Mouse (Mus musculus) gastrocnemius, postnatal 36 days (tissue): ENCODE results near the gene Frmd5. TPM values are rescaled to one million over a fixed set of nuclear protein-coding genes. Genes with fewer than 3 reads are reported as not detected.
A peak's percentile ranks its signal among the peaks of the same experiment; 100 is the strongest.
"Not testable (repeated sequence)": the region's sequence is repeated elsewhere in the genome, so short reads cannot be mapped to it uniquely, and the experiment has no call there.

Experiments
- DNase-seq, 2 experiments: peaks; one replicate each; pipeline ENCODE4 v3.0.0; 2022
- intact Hi-C: fragments of 180-260 bp; cut with DNase I; formaldehyde crosslinking; loops from one replicate; pipeline ENCODE4 v1.15.1; 2025
- total RNA-seq, 2 experiments: library from RNA; stranded (reverse); gene quantifications; 2 replicates each; pipeline ENCODE4 v1.2.3; 2021

Frmd5 gene
- total RNA-seq, 2 experiments from 2014 or later, result not detected

- DNase-seq, intact Hi-C loops: not testable (repeated sequence)
These were observed 293.7 kb downstream of the Frmd5 start for GRCm38 (mm10) chr2:121512991-121513765.

- intact Hi-C loops, result no loop called here
- DNase-seq, result no peak
These were observed 295.5 kb downstream of the Frmd5 start for GRCm38 (mm10) chr2:121511401-121511800.

DNA sequence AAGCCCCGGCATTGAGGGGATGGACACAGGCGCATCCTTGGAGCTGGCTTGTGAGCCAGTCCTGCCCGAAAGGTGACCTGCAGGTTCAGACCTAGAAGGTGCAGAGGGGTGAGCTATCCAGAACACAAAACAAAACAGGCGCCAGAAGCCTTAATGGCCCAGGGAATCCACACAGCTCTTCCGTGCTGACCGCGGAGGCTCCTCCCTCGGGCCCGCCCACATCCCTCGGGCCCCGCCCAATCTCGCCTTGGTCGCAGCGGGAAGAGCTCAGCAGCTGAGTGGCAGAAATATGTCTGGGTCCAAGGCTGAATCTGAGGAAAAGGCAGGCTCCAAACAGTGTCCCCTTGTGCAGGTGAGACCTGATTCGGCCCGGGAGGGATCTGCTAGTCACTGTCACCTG, 297.3 kb downstream of the Frmd5 start:
- intact Hi-C loops, result no loop called here
- peak; percentile 57 to 61 for DNase-seq

DNA sequence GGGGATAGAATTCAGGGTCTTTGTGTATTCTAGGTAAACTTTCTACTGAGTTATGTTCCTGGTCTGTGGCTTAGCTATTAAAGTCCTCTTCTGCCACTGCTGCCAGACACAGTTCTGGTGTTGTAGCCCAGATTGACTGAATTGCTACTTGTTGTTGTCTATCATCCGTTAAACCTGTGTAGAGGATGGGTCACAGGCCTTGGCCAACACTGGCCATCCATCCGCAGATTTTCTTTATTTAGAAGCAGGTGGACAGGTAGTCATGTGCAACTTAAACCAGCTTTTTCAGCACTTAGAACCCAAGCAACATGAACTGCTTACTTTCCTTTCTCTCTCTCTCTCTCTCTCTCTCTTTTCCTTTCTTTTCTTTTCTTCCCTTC, 298.9 kb downstream of the Frmd5 start:
- no peak for DNase-seq
- intact Hi-C loops, result no loop called here

- intact Hi-C loops, result no loop called here
- no peak for DNase-seq
These were observed 299.5 kb downstream of the Frmd5 start for GRCm38 (mm10) chr2:121507173-121507950.

DNA sequence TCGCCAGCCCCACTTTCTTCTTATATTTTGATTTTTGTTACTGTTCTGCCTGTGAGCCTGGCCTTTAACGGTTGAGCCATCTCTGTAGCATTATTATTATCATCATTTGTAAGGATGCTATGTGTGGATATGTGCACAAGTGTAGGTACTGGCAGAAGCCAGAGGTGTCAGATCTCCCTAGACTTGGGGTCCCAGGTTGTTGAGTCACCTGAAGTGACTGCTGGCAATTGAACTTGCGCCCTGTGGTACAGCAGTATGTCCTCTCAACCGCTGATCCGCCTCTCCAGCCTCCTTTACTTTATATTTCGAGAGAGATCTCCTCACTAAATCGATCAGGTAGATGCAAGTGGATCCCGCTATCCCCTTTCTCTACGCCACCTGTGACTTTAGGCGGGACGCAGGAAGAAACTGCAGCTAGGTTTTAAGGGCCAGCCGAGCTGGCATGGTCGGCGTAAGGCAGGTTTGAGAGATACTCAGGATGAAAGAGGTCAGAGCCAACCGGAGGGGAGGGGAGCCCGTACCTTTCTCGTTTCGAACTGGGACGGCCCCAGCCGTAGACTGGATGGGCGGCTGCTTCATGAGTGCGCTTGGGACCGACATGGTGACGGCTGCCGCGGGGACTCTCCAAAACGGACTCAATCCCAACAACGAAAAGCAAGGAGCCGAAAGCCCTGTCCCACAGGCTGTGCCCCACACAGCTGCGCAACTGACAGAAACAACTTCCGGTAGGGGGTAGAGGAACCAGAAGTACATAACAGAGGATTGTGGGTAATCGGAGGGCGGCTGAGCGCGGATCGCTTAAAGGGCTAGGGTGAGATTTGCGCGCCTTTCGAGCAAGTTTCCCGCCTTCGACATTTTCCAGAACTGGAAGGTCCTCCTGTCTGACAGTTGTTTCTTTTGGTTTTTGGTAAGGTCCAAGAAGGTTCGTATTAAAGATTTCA, 300.7 kb downstream of the Frmd5 start, which contains the start of the genes Mfap1a and Wdr76:
Mfap1a (minus strand) TSS at position 724 of the 941 bp plus-strand sequence.
Wdr76 (plus strand) TSS at position 782 of the 941 bp plus-strand sequence.
- intact Hi-C loops, result not testable (repeated sequence)
- peak; percentile 71 to 73 for DNase-seq

DNA sequence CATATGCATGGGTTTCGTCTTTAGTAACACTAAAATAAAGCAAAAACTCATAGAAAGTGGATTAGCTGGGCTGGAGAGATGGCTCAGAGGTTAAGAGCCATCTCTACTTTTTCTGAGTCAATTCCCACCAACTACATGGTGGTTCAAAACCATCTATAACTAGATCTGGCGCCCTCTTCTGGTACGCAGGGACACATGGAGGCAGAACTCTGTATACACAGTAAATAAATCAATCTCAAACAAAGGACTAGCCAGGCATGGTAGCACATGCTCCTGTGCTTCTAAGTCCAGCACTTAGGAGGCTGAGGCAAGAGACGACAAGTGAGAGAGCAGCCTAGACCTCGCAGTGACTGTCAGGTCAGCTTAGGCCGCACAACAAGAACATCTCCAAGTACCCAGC, 305.3 kb downstream of the Frmd5 start:
- DNase-seq, intact Hi-C loops: not testable (repeated sequence)

Other genes starting within 250 kb of the Frmd5 start
- 10 to 100 TPM; 10.1 to 11.5 TPM for gene Casc4, start 59.9 kb upstream of the Frmd5 start, total RNA-seq
- 1 to 10 TPM; 5.3 to 7.5 TPM for gene Ctdspl2, start 148.9 kb upstream of the Frmd5 start, total RNA-seq
- gene Mageb3, start 149.0 kb upstream of the Frmd5 start, total RNA-seq, result not detected
- gene Eif3j1, start 221.5 kb upstream of the Frmd5 start, total RNA-seq, result 10 to 100 TPM; 25.8 to 32.1 TPM